In the genomic region with DNA sequence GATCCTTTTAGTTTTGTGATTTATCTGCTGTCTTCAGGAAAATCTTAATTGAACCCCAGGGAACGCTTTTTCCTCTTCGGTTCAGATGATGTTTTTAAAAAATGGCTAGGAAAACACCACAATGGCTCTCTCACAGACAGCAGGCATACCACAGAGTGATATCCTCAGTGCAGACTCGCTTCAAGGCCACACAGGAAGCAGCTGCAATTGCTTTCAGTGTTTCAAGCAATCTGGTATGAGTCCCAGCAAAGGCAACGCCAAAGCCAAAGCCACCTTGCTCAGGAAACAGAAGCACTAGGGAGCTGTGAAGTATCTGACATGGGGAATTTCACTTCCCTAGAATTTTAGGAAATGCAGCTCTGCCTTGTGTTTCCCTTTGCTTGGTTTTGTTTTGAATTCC, we compare ENCODE assay signal across 9 mouse cellular contexts. TPM values are rescaled to one million over a fixed set of nuclear protein-coding genes. Genes with fewer than 3 reads are reported as not detected.
DNase-seq lines count a peak whose midpoint lies in the region; ATAC-seq and TF ChIP-seq lines count a peak whose summit lies in the region.
"Had no signal": no experiment of that assay in that cellular context is flagged by ENCODE, and none has a peak within 500 bp of the region (broad histone marks: within the 10 kb centered on the region; RNA-seq: fewer than 3 reads in every experiment).

No protein-coding gene starts in this region.

- no peak for TF ChIP-seq CTCF in left cerebral cortex, adult 2 months (IDR thresholded peaks at IDR 0.05)

- no peaks in the 10 kb centered on the region for H3K9me3 ChIP-seq in intestine, embryonic 14.5 days (ENCODE audit: control insufficient read depth, low read length)
- H3K9me3 ChIP-seq: liver, embryonic 15.5 days had no signal

- H3K4me2 ChIP-seq in intestine, embryonic 14.5 days (ENCODE audit: low read length), result no peak overlapping the region
- H3K4me2 ChIP-seq: liver, embryonic 15.5 days had no signal

- peak overlapping the region; percentile 65; the same call in 1 of the 2 replicates for H3K27ac ChIP-seq in left cerebral cortex, adult 2 months
- 0 out of 2 replicates have a peak overlapping the region, but pooled peaks have one; percentile 60 for H3K27ac ChIP-seq in intestine, embryonic 14.5 days (ENCODE audit: low read depth)
- H3K27ac ChIP-seq: liver, embryonic 15.5 days had no signal

- H3K9ac ChIP-seq in intestine, embryonic 14.5 days (ENCODE audit: low read length), result no peak overlapping the region
- H3K9ac ChIP-seq: liver, embryonic 15.5 days had no signal

- 19% methylated on average over 4 of the region's 4 CpGs for WGBS in intestine, embryonic 14.5 days

- no peaks in the 10 kb centered on the region for H3K36me3 ChIP-seq in intestine, embryonic 14.5 days (ENCODE audit: control insufficient read depth, insufficient read depth, low read length)
- H3K36me3 ChIP-seq: liver, embryonic 15.5 days had no signal

- H3K4me1 ChIP-seq in intestine, embryonic 14.5 days (replicated peaks; ENCODE audit: control insufficient read depth, insufficient read depth, low read length), result peaks cover 3% of the 10 kb centered on the region; the same call in 1 of the 2 replicates
- H3K4me1 ChIP-seq: liver, embryonic 15.5 days had no signal

- H3K4me3 ChIP-seq in left cerebral cortex, adult 2 months, result no peak overlapping the region
- H3K4me3 ChIP-seq in intestine, embryonic 14.5 days (ENCODE audit: low read depth, low read length), result no peak overlapping the region
- H3K4me3 ChIP-seq: liver, embryonic 15.5 days had no signal

- no peak for DNase-seq in left cerebral cortex, adult 2 months (ENCODE audit: extremely low spot score in 1 of 2, low spot score in 2 of 2)
- no peak for DNase-seq in left cerebral cortex, postnatal 4 days
- DNase-seq in adrenal gland, postnatal 14 days, result peak; percentile 54
- peak; percentile 28 for DNase-seq in forelimb bud, embryonic 11.5 days (ENCODE audit: low read depth, low spot score)
- DNase-seq in intestine, embryonic 14.5 days (ENCODE audit: low spot score), result no peak
- DNase-seq in lung, postnatal 36 days, result peak; percentile 28
- no peak for DNase-seq in urinary bladder, postnatal 4 days (ENCODE audit: low spot score in 2 of 2)
- no peak for DNase-seq in right cerebral cortex, adult 18-20 months

- H3K27me3 ChIP-seq in intestine, embryonic 14.5 days (replicated peaks; ENCODE audit: control insufficient read depth, insufficient read depth, low read length), result no peaks in the 10 kb centered on the region
- H3K27me3 ChIP-seq: liver, embryonic 15.5 days had no signal

- intact Hi-C loops in left cerebral cortex, adult 2 months (cut with DNase I), result no loop called here
- intact Hi-C loops in left cerebral cortex, postnatal 4 days (cut with DNase I), result no loop called here

- no peak for ATAC-seq in intestine, embryonic 14.5 days (replicated peaks; ENCODE audit: low FRiP score, low TSS enrichment, low read depth)

RNA-seq across cellular contexts. Expression of a gene that starts 27.4 kb away (rescaled TPM):
- total RNA-seq in left cerebral cortex, adult 2 months (2021), result 10 to 100 TPM; 17.0 to 19.5 TPM
- 10 to 100 TPM; 34.3 to 34.8 TPM for total RNA-seq in left cerebral cortex, postnatal 4 days (2021)
- 164 and 209 TPM in 2 replicates for total RNA-seq in adrenal gland, postnatal 14 days (2021)
- 4.4 and 5.1 TPM in 2 replicates for polyA plus RNA-seq in intestine, embryonic 14.5 days (2014; fragmentation: Nextera tagmentation; extraction: Ambion mirVana)

Comparison
In these comparisons a context has a peak if more than half of its experiments do, and no peak if none do; other contexts are left out.
1. DNase-seq: peak in adrenal gland, postnatal 14 days (single experiment), forelimb bud, embryonic 11.5 days (single experiment) and lung, postnatal 36 days (single experiment); none in left cerebral cortex, adult 2 months (0 of 2), left cerebral cortex, postnatal 4 days (single experiment), intestine, embryonic 14.5 days (single experiment), urinary bladder, postnatal 4 days (0 of 2) and right cerebral cortex, adult 18-20 months (single experiment).